Mouse (Mus musculus): Measurements from ENCODE around the gene Hadh.

Gene Hadh

DNA sequence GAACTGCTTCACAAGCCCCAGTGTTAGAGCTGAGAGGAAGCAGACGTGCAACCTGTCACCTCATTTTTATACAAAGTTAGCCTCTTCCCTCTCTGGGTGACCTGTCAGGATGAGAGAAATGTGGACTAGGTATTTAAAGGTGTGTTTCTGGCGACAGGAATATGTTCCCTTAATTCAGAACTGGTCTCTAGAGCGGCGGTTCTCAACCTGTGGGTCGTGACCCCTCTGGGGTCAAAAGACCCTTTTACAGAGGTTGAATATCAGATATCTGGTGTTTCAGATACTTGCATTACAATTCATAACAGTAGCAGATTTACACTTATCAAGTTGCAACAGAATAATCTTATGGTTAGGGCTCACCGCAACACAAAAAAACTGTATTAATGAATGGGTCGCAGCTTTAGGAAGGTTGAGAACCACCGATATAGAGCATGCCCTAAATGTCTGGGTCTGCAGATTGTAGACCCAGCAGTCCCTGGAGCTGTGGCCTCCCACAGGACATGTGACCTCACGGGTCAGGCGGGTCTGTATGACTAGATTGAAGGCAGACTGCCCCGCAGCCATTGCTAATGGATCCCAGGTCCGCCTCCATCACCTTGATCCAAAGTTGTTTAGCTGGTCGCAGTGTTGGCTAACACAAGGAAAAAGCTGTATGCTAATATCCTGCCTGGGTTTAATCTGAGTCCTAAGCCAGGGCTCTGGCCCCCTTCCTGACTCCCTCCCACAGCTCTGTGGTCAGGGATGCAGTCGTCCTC lies 53.1 kb downstream of the Hadh start:
- DNase-seq (ENCODE audit: low spot score), result no peak

DNA sequence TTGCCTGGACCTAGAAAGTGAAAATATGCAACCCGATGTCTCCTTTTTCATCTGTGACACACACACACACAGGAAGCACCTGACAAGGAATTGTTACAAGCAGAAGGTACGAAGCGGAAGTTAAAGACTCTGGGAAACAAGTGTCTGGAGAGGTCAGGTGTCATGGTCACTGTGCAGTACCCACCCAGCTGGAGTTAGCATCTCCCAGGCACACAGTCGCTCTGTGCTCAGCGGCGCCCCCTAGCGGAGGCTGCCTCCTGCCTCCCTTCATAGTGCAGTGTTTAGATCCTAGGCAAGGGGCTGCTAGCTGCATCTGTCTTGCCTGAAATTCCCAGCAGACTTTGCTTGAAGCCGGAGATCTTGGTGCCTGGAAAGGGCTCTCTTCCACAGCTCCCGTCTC lies 57.1 kb downstream of the Hadh start:
- no peak for DNase-seq (ENCODE audit: low spot score)

DNA sequence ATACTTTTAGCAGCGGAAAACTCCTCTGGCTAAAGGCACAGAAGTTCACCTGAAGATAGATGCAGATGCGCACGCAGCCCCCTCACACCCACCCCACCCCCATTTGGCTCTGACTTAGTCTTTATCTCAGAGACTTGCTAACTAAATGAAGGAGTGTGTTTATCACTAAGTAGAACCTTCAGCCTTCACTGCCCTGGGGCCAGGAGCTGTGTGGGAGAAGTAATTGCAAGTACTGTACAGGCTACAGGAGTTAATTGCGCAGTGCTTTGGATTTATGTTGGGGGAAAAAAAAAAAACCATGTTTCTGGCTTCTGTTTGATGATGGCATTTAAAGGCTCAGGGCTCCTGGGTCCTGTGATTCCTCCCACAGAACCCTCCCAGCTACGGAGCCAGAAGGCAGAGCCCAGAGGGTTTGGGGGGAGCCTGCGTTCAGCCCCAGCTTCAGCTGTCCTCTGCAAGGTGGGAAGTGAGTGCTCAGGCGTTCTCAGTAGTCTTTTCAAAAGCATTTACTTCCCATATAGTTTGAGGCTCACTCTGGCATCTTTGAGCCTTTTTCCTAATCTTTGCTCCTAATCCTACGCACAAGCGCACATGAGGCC lies 57.7 kb downstream of the Hadh start:
- no peak for DNase-seq (ENCODE audit: low spot score)

DNA sequence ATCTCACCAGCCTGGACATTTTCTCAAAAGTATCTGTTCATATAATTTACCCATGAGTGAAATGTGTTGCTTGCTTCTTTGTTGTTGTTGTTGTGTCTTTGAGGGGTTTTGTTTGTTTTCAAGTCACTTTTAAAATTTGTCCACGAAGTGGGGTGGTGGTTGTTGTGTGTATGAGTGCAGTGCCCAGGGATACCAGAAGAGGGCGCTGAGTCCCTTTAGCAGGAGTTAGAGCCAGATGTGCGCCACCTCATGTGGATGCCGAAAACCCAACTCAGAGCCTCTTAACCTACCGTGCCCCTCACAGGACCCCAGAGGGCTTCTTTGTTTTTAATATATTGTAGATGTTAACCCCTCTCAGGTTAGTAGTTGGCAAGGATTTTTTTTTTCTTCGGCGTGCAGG lies 59.7 kb downstream of the Hadh start:
- no peak for DNase-seq (ENCODE audit: low spot score)

DNA sequence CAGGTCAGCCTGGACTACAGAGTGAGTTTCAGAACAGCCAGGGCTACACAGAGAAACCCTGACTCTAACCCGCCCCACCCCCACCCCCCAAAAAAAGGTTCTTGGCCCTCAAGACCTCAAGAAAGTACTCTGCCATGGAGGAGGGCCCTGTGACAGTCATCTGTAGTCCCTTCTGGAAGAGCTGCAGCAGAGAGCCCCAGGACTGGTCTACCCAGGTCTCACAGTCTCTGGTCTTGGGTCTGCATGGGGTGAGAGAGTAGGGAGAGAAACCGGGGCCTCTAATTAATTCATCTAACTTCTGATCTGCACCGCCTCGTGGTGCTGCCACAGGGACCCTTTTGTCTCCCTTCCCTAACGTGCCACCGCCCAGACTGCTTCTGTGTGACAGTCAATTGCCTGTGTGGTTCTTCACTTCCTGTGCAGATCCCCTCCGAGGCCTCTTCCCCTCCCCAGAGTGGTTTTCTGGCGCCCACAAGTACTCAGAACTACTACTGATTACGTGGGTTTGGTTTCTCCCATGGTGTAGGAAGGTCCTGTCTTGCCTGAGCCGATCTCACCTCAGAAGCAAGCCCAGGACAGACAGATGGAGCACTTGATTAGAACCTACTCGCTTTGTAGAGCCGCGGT lies 63.5 kb downstream of the Hadh start:
- no peak for DNase-seq (ENCODE audit: low spot score)

DNA sequence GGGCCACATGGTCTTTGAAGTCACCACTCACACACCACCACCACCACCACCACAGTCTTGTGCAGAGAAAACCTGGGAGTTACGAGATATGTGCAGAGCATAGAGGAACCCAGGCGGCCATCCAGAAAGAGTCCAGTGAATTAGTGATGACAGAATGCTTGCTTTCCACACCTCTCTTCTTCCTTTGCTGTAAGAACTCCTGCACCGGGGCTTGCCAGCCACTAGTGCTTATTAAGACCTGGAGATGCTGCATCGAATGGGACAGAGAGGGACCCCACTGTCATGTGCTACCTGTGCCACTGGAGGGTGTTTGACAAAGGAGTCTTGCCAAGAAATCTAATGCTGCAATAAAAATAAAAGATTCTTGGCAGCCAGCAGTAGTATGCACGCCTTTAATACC lies 64.1 kb downstream of the Hadh start:
- no peak for DNase-seq (ENCODE audit: low spot score)

DNA sequence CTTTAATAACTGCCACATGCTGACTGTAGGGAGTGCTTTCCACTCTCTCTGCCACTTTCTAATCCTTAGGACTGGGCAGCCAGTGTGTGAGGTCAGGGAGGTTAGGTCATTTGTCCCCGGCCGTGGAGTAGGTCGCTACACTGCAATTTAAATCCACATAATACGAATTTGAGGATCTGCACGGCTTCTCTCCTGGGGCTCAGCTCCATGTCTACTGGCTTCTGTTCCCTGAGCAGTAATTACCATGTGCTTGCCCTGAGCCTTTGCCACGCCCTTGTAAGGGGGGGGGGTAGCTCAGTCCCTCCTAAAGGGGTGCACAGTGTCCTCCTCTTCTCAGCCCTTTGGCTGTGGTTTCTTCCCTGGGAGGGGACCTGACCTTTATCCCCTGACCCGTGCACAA lies 69.6 kb downstream of the Hadh start:
- no peak for DNase-seq (ENCODE audit: low spot score)

DNA sequence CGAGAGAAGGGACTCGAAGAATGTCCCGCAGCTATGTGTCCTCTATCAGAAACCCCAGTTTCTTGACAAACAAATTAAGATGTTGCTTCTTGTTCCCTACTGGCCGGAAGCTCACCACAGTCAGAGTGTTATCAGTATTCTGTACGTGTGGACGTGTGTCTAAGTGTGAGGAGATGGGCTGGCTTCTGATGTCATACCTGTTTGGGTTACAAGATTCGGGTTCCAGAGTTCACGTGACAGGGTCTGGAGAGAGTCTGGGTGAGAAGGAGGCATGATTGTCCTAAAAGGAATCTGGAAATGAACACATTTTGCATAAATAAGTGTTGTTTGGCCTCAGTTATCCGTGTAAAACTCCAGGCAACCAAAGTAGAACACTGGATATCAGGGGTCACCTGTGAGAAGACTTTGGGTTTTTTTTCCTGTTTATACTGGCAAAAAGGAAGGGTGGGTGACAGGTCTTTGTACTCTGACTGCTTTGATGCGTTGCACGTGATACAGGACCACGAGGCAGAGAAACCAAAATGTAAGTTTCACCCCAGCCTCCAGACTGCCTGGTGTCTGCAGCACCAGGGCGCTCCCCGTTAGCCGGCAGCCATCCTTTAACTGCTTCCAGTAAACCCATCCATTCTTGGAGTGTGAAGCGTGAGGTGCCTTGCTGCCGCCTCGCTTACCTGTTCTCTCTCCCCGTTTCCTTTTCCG lies 72.2 kb downstream of the Hadh start:
- DNase-seq (ENCODE audit: low spot score), result no peak

DNA sequence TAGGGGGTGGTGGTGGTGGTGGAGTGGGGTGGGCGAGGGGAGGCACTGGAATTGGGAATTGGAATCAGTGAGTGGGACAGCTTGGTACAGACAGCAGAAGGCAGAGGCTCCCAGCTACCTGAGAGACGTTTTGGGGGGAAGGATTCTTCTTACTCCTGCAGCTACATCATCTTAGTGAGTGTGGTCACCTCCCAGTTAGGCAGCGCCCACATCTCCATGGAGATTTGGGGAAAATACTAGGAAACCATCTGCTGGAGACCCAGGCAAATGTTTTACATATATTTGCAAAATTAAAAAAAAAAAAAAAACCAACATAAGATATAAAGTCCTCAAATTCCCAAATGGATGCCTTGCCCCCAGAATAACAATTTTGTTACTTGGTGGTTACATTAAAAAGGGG lies 72.9 kb downstream of the Hadh start:
- DNase-seq (ENCODE audit: low spot score), result no peak

DNA sequence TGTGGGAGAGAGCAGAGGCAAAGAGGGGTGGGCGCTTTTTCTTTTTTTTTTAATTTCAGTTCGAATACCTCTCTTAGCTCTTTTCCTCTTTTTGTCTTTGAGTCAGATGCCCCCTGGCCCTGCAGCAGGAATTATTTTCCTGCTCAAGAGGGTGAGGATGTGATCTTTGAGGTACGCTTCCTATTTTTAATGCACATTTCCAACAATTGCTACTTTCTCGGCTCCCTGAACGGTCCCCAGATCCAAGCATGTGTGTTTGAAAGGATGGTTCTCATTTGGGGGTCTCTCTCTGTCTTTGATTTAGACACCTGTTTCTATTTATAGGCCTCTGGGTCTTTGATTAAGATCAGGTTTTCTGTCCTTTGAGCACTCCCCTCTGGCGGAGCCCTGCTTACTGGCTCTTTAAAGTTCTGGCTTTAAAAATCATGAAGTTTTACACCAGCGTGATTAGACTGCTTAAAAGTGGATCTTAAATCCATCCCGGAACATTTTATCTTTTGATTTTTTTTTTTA lies 75.3 kb downstream of the Hadh start:
- no peak for DNase-seq (ENCODE audit: low spot score)

DNA sequence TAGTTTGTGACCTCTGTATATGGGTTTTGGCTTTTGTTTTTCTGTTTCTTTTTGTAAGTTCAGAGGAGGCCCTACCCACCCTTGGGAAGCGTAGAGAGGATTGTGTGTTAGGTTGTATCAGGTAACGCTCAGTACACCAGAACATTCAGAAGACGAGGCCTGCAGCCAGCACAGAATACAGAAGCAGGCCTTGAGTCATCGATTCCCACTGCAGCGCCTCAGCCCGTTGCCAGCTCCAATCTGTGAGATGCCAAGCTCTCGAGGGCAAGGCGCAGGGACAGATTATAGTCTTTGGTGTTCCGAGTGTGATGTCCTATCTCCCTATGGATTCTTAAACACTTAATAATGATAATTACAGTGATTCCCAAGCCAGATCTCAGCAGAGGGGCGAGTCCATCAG lies 75.9 kb downstream of the Hadh start:
- DNase-seq (ENCODE audit: low spot score), result no peak

DNA sequence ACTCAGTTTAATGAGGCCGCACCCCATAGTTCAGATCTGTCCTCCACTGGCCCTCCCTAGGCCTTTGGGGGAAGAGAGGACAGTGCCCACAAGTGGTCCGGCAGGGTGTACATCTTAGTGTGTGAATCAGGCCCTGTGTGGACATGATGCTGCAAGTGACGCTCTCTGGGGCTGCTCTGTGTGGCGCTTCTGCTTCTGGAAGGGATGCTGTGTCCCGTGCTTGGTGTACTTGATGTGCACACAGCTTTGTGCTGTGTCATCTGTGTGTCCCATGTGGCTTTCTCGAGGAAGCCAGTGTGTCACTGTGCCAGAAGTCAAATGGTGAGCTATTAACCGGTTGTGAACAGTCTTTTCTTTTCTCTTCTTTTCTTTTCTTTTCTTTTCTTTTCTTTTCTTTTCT lies 80.4 kb downstream of the Hadh start:
- DNase-seq (ENCODE audit: low spot score), result no peak

DNA sequence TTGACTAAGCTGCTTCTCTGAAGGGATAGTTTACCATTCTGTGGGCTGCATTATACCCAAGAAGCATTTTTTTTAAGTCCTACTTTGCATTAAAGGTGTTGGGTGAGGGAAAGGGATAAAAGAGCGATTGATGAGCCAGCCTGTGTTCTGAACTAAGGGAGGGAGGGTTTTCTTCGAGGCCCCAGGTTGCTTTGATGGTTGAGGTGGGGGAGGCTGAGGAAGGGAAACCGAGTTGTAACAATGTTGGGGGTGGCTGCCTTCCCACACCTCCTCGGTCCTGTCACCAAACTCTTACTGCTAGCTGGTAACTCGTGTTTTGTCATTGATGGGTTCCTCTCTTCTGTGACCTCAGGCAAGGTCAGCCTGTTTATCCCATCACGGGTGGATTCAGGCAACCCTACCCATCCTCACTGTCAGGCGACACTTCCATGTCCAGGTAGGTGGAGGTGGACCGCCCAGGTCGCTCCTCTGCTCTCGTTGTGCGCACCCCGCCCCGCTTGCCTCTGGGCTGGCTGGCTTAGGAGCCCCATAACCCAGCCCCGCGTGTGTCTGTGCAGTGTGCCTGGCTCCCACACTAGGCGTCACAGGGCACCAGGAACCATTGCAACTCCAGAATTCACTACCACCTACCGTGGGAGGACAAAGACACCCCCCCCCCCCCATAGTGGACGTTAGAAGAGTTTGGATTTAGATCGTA lies 81.1 kb downstream of the Hadh start:
- no peak for DNase-seq (ENCODE audit: low spot score)

DNA sequence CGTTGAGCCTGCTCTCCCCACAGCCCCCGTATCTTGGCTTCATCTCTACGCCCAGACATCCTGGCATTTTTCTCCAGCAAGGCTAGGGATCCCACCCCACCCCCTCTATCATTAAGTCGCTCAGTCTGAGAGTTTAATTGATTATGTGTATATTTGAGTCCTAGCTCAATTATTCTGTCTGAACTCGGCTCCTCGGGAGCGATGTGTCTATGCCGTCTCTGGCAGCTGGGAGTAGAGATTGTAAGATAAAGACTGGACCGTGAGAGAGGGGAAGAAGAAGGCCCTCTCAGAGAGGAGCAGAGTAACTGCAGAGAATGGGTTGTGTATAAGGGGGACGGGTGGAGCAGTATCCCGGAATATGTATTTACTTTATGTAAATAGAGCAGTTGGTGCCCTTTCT lies 81.7 kb downstream of the Hadh start:
- DNase-seq (ENCODE audit: low spot score), result no peak

DNA sequence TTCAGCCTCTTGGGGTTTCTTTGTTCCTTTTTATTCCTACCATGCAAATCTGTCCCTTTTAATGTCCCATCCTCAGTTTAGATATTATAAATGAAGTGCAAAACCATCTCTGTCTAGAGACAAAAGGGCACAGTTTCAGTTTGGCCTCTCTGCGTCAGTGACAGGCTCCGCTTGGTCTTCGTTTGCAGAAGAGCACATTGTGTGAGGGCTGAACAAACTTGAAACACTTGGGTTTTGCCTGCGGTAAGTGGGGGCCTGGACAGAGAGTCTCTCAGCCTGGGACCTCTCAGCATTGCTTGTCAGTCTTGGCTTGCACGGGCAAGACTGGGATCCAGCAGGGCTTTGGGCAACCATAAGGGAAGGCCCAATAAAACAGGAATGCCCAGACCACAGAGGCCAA lies 85.7 kb downstream of the Hadh start:
- DNase-seq (ENCODE audit: low spot score), result no peak
